Mouse (Mus musculus): ENCODE measurements at regions not wholly inside any gene's neighbourhood (a gene's known extent, or its start where the extent isn't known, plus 50 kb on each side); places are given as distances from the start of the nearest gene placed in this dataset.

DNA sequence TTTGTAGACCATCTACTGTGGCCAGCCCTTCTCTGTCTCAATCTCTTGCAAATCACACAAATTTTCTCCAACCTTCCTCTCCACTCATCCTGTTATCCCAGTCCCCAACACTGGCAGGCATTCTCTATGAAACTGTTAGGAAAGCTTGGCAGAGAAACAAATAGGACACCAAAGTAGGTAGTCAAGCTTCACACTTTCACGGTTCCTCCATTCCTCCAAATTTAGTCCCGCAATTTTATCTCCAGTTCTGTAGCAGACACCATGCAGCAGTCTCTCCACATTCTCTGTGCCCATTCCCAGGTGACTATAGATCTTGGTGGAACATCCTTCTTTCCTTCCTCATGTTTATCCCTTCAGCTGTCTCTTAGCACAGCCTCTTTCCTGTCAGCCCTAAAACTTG, 856.9 kb downstream of the Zpld1 start:
- Histone ChIP-seq H3K27me3 (ENCODE audit: control insufficient read depth in 1 of 2, insufficient read depth in 2 of 2, low read length in 2 of 2) (no peaks in the 10 kb centered on the region), H3K9me3 (replicated peaks; ENCODE audit: insufficient read depth, low read length) (no peaks in the 10 kb centered on the region), H3K9ac (ENCODE audit: control insufficient read depth, low read depth, low read length, poor library complexity, severe bottlenecking) (no peak overlapping the region), H3K4me1 (ENCODE audit: control insufficient read depth in 1 of 2, insufficient read depth in 2 of 2, low read length in 2 of 2) (no peaks in the 10 kb centered on the region; a peak in 1 of 4 replicates), H3K27ac (ENCODE audit: control insufficient read depth, low read depth, low read length) (no peak overlapping the region), H3K4me3 (ENCODE audit: control insufficient read depth in 1 of 2, insufficient read depth in 1 of 2, low read depth in 2 of 2, low read length in 2 of 2) (no peak overlapping the region), H3K36me3 (ENCODE audit: control insufficient read depth in 1 of 2, insufficient read depth in 2 of 2, low read length in 2 of 2) (no peaks in the 10 kb centered on the region; a peak in 1 of 4 replicates), H3K79me2 (ENCODE audit: control insufficient read depth, insufficient read depth, low read length, poor library complexity) (no peaks in the 10 kb centered on the region)
- no peak for DNase-seq (ENCODE audit: low read depth, low spot score)
- no peak for TF ChIP-seq POLR2AphosphoS5 (IDR thresholded peaks at IDR 0.05; ENCODE audit: borderline replicate concordance, low read depth, low read length)
- no peak for TF ChIP-seq E2F4 (IDR thresholded peaks at IDR 0.05; ENCODE audit: borderline replicate concordance, low read depth, low read length)
- TF ChIP-seq ZMIZ1 (IDR thresholded peaks at IDR 0.05; ENCODE audit: low read depth, low read length), result no peak
- no peak for TF ChIP-seq BHLHE40 (IDR thresholded peaks at IDR 0.05; ENCODE audit: borderline replicate concordance, low read depth, low read length)
- TF ChIP-seq CTCF (IDR thresholded peaks at IDR 0.05 in 2 of 3, conservative IDR thresholded peaks at IDR 0.05 in 1 of 3; ENCODE audit: control insufficient read depth in 1 of 3, insufficient read depth in 1 of 3, low read depth in 2 of 3, low read length in 3 of 3, poor library complexity in 1 of 3, severe bottlenecking in 1 of 3), result no peak
- no peak for TF ChIP-seq CHD1 (IDR thresholded peaks at IDR 0.05; ENCODE audit: low read depth, low read length)
- no peak for TF ChIP-seq POLR2AphosphoS2 (IDR thresholded peaks at IDR 0.05; ENCODE audit: low read length)
- TF ChIP-seq NELFE (IDR thresholded peaks at IDR 0.05; ENCODE audit: low read depth, low read length), result no peak

DNA sequence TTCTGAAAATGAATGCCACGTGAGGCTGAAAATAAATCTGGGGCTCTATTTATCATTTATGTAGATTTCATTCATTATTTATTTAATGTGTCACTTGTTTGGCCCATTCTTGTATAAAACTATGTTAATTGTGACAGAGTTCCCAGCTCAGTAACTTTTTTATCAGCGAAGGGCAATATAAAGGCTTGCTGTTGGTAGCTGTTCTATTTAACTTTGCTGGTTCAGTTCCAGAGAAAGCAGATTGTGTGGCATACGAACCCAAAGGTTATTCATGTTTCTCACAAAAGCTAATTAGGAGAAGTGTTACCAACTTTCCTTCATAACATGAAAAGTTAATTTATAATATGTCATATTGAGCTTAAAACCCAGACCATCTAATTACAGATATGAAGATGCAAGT, 891.1 kb downstream of the Zpld1 start:
- Histone ChIP-seq H3K27me3 (ENCODE audit: control insufficient read depth in 1 of 2, insufficient read depth in 2 of 2, low read length in 2 of 2) (no peaks in the 10 kb centered on the region), H3K9me3 (replicated peaks; ENCODE audit: insufficient read depth, low read length) (no peaks in the 10 kb centered on the region), H3K4me3 (ENCODE audit: control insufficient read depth in 1 of 2, insufficient read depth in 1 of 2, low read depth in 2 of 2, low read length in 2 of 2) (no peak overlapping the region), H3K36me3 (ENCODE audit: control insufficient read depth in 1 of 2, insufficient read depth in 2 of 2, low read length in 2 of 2) (no peaks in the 10 kb centered on the region), H3K4me1 (ENCODE audit: control insufficient read depth in 1 of 2, insufficient read depth in 2 of 2, low read length in 2 of 2) (no peaks in the 10 kb centered on the region), H3K27ac (ENCODE audit: control insufficient read depth, low read depth, low read length) (no peak overlapping the region), H3K9ac (ENCODE audit: control insufficient read depth, low read depth, low read length, poor library complexity, severe bottlenecking) (no peak overlapping the region), H3K79me2 (ENCODE audit: control insufficient read depth, insufficient read depth, low read length, poor library complexity) (no peaks in the 10 kb centered on the region)
- DNase-seq (ENCODE audit: low read depth, low spot score), result no peak
- no peak for TF ChIP-seq MAFK (IDR thresholded peaks at IDR 0.05; ENCODE audit: borderline replicate concordance, low read depth, low read length)
- no peak for TF ChIP-seq SMC3 (IDR thresholded peaks at IDR 0.05; ENCODE audit: low read depth, low read length)
- no peak for TF ChIP-seq TCF12 (IDR thresholded peaks at IDR 0.05; ENCODE audit: low read depth, low read length)
- no peak for TF ChIP-seq RCOR1 (IDR thresholded peaks at IDR 0.05; ENCODE audit: low read depth, low read length)
- no peak for TF ChIP-seq GABPA (IDR thresholded peaks at IDR 0.05; ENCODE audit: low read depth, low read length)
- TF ChIP-seq MXI1 (IDR thresholded peaks at IDR 0.05; ENCODE audit: low read depth, low read length), result no peak
- TF ChIP-seq ZC3H11A (IDR thresholded peaks at IDR 0.05; ENCODE audit: low read depth, low read length), result no peak
- no peak for TF ChIP-seq MAX (IDR thresholded peaks at IDR 0.05; ENCODE audit: low read length)
- TF ChIP-seq CHD2 (IDR thresholded peaks at IDR 0.05; ENCODE audit: low read length), result no peak
- no peak for TF ChIP-seq POLR2AphosphoS5 (IDR thresholded peaks at IDR 0.05; ENCODE audit: borderline replicate concordance, low read depth, low read length)
- no peak for TF ChIP-seq POLR2AphosphoS2 (IDR thresholded peaks at IDR 0.05; ENCODE audit: low read length)
- TF ChIP-seq TAL1 (IDR thresholded peaks at IDR 0.05; ENCODE audit: low read length), result no peak
- TF ChIP-seq JUND (IDR thresholded peaks at IDR 0.05; ENCODE audit: low read depth, low read length), result no peak
- no peak for TF ChIP-seq SIN3A (IDR thresholded peaks at IDR 0.05; ENCODE audit: low read length)
- no peak for TF ChIP-seq MEF2A (IDR thresholded peaks at IDR 0.05; ENCODE audit: extremely low read depth, insufficient replicate concordance, low read depth, low read length, poor library complexity, severe bottlenecking)
- no peak for TF ChIP-seq UBTF (IDR thresholded peaks at IDR 0.05; ENCODE audit: borderline replicate concordance, insufficient read depth, low read depth, low read length)
